Mouse (Mus musculus) liver (tissue): ENCODE data around the gene Pde4c.

Source experiments
- DNase-seq: peaks from one replicate; pipeline ENCODE4 v3.0.0-alpha.2; 2020; ENCODE audit warnings: mixed read lengths

The Pde4c gene

DNA sequence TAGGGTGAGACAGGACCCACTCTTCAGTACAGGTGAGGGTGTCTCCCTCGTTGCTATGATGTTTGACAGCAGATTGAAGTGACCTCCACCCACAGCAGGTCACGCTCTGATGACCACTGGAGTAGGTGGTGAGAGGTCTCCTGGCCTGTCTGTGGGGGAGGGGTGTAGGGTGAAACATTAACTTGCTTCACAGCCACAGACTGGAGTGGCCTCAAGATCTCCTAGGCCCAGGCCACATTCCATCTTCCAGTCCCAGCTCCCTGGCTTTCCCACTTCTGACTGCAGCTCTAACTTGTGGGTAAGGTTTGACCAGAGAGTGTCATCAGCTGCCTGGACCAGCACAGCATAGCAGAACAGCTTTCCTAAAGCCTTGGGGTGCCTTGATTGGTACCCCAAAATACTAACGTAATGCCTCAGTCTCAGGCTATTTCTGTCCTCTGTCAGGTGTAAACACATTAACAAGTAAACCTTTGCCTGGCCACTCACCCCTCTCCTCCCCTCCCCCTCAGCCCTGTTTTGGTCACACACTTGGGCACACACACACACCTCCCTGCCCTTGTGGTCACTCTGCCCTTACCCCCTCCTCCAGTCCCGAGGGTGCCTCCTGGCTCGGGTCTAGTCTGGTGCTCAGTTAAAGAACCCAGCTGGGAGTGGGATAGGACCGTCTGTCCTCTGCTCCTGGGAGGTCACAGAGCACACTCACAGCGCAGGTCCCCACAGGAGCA is at the start of gene Pde4c:
Gene Pde4c (plus strand): TSS at position 235 of the 725 bp plus-strand sequence.
- peak; percentile 60 for DNase-seq

- no peak for DNase-seq
These were observed 49.4 kb upstream of the Pde4c start for GRCm38 (mm10) chr8:70674109-70674508.

GRCm38 (mm10) chr8:70674716-70675115 is 48.8 kb upstream of the Pde4c start:
- DNase-seq: peak; percentile 71

DNA sequence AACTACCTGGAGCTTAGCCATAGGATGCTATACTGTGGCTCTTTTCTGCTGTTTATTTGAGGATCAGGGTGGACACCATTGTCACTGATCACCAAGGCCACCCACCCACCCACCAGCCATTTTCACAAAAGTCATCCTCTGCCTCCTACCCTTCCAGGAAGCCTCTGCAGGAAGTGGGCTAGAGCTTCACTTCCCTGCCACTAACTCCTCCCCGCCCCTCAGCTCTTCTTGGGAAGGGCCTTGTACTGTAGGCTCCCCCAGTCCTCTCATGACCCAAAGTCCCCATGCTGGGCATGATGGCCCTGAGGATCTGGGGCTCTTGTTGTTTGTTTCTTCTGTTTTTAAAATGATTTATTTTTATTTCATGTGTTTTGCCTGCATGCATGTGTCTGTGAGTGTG is 48.2 kb upstream of the Pde4c start:
- DNase-seq: no peak

DNA sequence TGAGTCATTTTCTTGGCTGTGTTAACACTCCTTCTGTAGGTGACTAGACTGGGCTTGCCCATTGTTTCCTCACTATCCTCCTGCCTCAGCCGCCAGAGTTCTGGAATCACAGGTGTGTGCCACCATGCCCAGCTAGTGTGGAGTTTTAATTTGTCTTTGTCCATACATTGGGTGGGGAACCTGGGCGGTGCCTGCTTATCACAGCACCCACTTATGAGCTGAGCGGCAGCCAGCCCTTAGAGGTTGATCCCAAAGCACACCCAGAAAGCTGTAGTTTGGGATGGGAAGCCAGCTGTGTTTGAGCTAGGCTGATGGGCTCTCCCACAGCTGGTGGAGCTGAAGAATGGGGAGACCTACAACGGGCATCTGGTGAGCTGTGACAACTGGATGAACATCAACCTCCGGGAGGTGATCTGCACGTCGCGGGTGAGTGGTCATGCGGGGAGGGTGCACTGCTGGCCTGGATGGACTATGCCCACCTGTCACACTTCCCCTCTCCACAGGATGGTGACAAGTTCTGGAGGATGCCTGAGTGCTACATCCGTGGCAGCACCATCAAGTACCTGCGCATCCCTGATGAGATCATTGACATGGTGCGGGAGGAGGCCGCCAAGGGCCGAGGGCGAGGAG is 46.0 kb upstream of the Pde4c start:
- DNase-seq: peak; percentile 69

- no peak for DNase-seq
These were observed 44.8 kb upstream of the Pde4c start for GRCm38 (mm10) chr8:70678679-70679078.

- no peak for DNase-seq
These were observed 44.1 kb upstream of the Pde4c start for GRCm38 (mm10) chr8:70679404-70679803.

- no peak for DNase-seq
These were observed 43.5 kb upstream of the Pde4c start for GRCm38 (mm10) chr8:70680039-70680438.

DNA sequence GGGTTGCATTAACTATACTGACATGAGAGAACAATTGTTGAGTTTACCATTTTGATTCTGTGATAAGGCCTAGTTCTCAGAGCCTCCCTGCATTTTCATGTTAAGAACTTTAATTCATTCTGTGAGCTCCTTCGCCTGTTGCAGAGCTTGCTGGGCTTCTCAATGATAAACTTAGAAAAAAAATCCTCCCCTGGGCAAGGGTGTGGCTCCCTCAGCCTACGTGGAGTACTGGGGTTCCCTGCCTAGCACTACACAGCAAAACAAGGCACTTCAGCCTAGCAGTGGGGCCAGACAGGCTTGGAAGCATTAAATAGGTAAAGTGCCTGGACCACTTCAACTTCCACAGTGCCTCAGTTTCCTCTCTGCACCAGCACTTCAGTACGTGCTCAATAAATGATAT is 42.1 kb upstream of the Pde4c start:
- no peak for DNase-seq

DNA sequence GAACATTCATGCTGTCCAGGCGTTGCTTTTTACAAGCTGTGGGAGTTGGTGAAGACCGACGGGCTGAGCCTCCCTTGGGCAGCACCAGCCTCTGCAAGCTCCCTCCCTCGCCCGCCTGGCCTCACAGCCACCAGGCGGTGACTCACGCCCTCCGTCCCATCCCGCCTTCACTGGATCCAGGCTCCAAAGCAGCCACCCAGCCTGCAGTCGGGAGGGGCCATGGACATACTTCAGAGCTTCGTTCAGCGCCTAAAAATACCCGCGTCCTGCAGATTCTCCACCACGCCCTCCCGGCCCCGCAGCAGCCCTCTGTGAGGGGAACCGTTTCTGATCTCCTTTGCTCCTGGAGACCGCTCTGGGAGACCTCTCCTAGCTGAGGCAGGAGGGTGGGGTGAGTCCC is 41.3 kb upstream of the Pde4c start:
- peak; percentile 34 for DNase-seq

DNA sequence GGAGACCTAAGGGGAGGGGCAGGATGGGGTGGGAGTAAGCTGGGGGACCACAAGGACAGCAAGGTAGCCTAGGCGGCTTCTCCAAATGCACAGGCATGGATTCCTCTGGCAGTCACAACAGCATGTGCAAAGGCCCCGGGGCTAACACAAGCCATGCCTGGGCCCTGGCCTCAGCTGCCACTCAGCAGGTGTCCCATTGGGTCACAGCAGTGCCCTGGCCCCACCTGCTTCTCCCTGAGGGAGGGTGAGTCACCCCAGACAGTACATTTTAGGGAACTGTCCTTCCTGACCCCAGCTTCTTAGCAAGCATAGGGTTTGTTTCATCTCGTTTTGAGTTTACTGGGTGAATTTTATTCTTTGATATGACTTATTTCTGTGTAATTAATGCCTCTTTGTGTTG is 40.8 kb upstream of the Pde4c start:
- no peak for DNase-seq

GRCm38 (mm10) chr8:70684291-70684690 is 39.2 kb upstream of the Pde4c start:
- DNase-seq: no peak

DNA sequence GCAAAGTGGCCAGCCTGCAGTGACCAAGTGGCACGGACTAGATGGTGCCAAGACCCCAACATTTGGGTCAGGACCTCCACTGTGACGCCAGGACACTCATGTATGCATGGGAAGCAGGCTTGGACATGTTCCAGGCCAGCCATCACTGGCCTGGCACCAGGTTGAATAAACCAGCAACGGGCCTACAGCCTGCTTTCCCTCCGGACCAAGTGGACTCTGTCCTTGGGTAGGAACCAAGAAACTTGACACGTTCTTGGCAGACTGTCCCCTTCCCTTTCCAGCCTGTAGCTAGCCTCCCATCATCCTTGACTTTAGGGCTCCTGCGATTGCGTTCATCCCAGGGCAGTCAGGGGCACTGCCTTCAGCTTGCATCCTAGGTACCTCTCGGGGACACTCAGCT is 35.9 kb upstream of the Pde4c start:
- no peak for DNase-seq

DNA sequence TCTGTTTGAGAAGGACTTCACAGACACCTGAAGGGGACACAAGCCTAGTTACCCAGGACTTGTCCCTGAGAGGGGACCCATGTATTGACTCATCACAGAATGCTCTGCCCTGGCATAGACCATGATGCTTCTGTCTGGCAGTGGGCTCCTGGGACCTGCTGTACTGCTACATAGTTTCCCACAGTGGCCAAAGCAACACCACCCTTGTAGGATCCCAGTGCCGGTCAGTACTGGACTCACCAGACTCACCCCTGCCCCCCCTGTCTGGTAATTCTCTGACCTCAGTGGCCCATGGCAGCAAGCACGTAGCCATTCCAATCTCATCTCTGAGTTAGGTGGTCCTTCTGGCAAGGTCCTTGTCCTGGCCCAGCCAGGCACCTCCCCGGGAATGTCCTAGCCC is 35.4 kb upstream of the Pde4c start:
- no peak for DNase-seq

- no peak for DNase-seq
These were observed 33.6 kb upstream of the Pde4c start for GRCm38 (mm10) chr8:70689892-70690390.

GRCm38 (mm10) chr8:70691230-70691629 is 32.3 kb upstream of the Pde4c start:
- DNase-seq: no peak

GRCm38 (mm10) chr8:70691727-70692231 is 31.7 kb upstream of the Pde4c start:
- DNase-seq: peak; percentile 48

DNA sequence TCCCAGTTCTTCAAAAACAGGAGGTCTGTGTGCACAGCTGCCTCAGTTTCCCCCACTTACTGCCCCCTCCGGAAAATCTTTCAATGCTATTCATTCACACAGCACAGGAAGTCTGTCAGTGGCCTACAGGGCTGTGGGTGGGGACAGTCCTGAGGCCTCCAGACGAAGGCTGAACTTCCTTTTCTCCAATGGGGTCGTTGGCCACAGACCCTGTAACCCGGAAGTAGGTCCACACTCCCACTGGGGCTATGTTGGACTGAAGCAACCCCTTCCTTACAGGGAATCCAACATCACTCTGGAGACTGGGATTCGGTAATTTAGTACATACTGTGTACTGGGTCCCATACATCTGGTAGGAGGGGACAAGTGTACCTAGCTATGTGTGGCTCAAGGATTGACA is 29.9 kb upstream of the Pde4c start:
- no peak for DNase-seq

- DNase-seq: peak; percentile 72
These were observed 28.1 kb upstream of the Pde4c start for GRCm38 (mm10) chr8:70695318-70696018.

DNA sequence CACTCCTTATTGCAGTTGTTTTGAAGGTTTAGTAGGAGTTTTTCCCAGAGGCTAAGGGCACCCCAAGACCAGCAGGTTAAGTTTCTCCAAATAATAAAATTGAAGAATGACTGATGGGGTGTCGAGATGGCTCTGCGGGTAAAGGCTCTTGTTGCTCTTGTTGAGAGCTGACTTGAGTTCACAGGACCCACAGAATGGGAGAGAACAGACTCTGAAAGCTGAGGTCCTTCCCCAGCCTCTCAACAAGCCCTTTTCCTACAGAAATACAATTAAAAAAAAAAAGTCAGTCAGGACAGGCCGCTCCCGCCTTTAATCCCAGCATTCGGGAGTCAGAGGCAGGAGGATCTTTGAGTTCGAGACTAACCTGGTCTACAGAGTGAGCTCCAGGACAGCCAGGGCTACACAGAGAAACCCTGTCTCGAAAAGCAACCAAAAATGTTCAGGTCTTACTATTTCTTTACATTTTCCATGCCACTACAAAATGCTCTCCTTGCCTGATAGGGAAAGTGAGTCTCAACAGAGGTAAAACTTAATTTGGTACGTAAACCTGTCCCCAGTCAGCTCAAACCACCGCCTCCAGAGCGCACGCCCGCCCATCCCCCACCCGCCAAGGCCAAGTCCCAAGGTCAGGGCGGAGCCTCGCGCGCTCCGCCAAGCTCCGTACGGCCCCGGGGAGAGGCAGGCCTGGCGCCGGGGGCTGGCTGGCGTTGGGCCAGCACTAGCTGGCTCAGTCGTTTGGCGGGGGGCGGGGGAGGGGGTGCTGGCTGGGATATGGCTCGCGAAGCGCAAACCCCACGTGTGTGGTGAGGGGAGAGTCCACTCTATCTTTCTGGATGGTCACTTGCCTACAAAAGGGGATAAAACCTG is 27.3 kb upstream of the Pde4c start:
- DNase-seq: peak; percentile 95

GRCm38 (mm10) chr8:70696946-70697345 is 26.6 kb upstream of the Pde4c start:
- no peak for DNase-seq
